Mouse (Mus musculus): ENCODE measurements at regions not wholly inside any gene's neighbourhood (a gene's known extent, or its start where the extent isn't known, plus 50 kb on each side); places are given as distances from the start of the nearest gene placed in this dataset.

DNA sequence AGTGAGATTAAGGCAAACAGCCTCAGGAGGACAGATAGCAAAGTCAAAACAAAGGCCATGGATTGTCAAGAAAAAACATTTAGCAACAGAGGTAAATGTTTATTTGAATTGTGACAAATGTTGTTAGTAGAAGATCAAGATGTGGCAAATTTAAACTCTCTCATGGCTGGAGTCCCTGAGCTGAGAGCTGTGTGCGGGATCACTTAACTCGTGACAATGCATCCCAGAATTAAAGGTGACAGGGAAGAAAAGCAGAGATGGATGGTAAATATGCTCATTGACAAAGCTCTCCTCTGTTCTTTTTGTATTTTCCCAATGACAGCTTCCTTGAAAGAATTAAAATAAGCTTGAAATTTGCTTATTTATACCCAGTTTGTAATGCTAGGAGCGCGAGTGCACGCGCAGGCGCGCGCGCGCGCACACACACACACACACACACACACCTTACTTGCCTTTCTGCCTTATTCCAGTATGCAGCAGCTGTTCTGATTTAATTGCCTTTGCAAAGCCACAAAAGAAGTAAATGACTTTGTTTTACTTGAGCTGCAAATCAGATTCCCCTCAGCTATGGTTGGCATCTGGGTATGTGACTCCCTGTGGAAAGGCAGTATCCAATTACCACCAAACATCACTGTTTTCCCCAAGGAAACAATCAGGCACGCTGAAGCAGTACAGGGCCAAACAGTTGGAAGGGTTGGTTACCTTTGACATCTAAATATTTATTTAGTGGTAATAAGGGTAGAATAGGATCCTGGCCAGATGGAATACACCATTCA lies 509.5 kb upstream of the Cblb start:
- Histone ChIP-seq H3K4me2 (replicated peaks; ENCODE audit: low read depth, low read length, severe bottlenecking) (no peak overlapping the region), H3K4me1 (ENCODE audit: control insufficient read depth, insufficient read depth, low read length) (no peaks in the 10 kb centered on the region), H3K4me3 (replicated peaks; ENCODE audit: low read length) (no peak overlapping the region), H3K27me3 (ENCODE audit: control insufficient read depth, insufficient read depth, low read length) (no peaks in the 10 kb centered on the region), H3K9me3 (ENCODE audit: control insufficient read depth, low read length) (no peaks in the 10 kb centered on the region), H3K27ac (replicated peaks; ENCODE audit: low read depth, low read length) (no peak overlapping the region), H3K36me3 (ENCODE audit: control insufficient read depth, insufficient read depth, low read length) (no peaks in the 10 kb centered on the region), H3K9ac (ENCODE audit: low read depth, low read length, severe bottlenecking) (no peak overlapping the region)
- no peak for TF ChIP-seq POLR2A (IDR thresholded peaks at IDR 0.05; ENCODE audit: borderline replicate concordance, extremely low read depth, insufficient read depth, insufficient read length)
- DNase-seq (ENCODE audit: low spot score), result peak; percentile 3
- WGBS, result 73% methylated on average over 13 of the region's 13 CpGs
- no peak for ATAC-seq (ENCODE audit: low FRiP score, low read depth)

DNA sequence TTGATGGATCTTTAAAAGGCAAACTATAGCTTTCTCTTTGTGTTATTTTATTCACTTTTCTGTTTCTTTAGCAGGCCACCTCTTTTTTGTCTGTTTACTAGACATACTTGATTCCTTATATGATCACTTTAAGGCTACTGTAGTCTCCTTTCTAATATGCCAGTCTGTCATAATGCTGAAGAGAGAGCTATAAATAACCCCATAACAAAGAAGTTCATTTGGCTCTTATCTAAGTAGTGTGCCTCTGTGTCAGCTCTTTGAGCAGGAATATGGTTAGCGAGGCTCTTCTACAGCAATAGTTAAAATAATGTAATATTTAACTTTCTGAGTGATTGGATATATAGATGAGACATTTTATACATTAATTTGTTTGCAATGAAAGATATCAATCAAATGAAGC lies 507.0 kb upstream of the Cblb start:
- WGBS, result 85% methylated on average over 1 of the region's 1 CpGs

DNA sequence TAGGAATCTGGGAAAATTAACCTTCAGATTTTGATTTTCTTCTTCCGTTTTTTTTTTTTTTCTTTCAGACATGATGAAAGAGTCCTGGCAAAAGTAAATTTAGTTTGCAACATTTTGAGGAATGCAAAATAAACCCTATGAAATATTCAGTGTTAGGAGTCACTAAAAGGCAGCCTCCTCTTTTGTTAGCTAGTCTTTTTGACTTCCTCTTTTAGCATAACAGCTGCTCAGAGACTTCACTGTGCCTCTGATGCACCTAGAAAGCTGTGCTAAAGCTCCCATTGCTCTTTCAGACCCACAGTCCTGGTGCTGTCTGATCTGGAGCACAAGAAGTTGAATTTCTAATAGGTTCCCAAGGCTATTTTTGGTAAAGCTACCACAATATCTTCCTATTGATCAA lies 498.5 kb upstream of the Cblb start:
- TF ChIP-seq POLR2A (IDR thresholded peaks at IDR 0.05; ENCODE audit: borderline replicate concordance, extremely low read depth, insufficient read depth, insufficient read length), result no peak
- H3K9ac ChIP-seq (ENCODE audit: low read depth, low read length, severe bottlenecking), result no peak overlapping the region
- DNase-seq (ENCODE audit: low spot score), result no peak
- H3K4me3 ChIP-seq (replicated peaks; ENCODE audit: low read length), result no peak overlapping the region
- no peaks in the 10 kb centered on the region for H3K27me3 ChIP-seq (ENCODE audit: control insufficient read depth, insufficient read depth, low read length)
- ATAC-seq (ENCODE audit: low FRiP score, low read depth), result no peak
- WGBS, result 78% methylated on average over 1 of the region's 1 CpGs
- H3K4me1 ChIP-seq (ENCODE audit: control insufficient read depth, insufficient read depth, low read length), result no peaks in the 10 kb centered on the region
- H3K36me3 ChIP-seq (ENCODE audit: control insufficient read depth, insufficient read depth, low read length), result no peaks in the 10 kb centered on the region
- no peaks in the 10 kb centered on the region for H3K9me3 ChIP-seq (ENCODE audit: control insufficient read depth, low read length)
- H3K27ac ChIP-seq (replicated peaks; ENCODE audit: low read depth, low read length), result no peak overlapping the region
- no peak overlapping the region for H3K4me2 ChIP-seq (replicated peaks; ENCODE audit: low read depth, low read length, severe bottlenecking)

More for the DNA sequence above, 507.0 kb upstream of the Cblb start:
- DNase-seq (ENCODE audit: low spot score), result no peak
- Histone ChIP-seq H3K9me3 (ENCODE audit: control insufficient read depth, low read length) (no peaks in the 10 kb centered on the region), H3K4me3 (replicated peaks; ENCODE audit: low read length) (no peak overlapping the region), H3K27me3 (ENCODE audit: control insufficient read depth, insufficient read depth, low read length) (no peaks in the 10 kb centered on the region), H3K36me3 (ENCODE audit: control insufficient read depth, insufficient read depth, low read length) (no peaks in the 10 kb centered on the region), H3K4me1 (ENCODE audit: control insufficient read depth, insufficient read depth, low read length) (no peaks in the 10 kb centered on the region), H3K9ac (ENCODE audit: low read depth, low read length, severe bottlenecking) (no peak overlapping the region), H3K4me2 (replicated peaks; ENCODE audit: low read depth, low read length, severe bottlenecking) (no peak overlapping the region), H3K27ac (replicated peaks; ENCODE audit: low read depth, low read length) (no peak overlapping the region)
- no peak for ATAC-seq (ENCODE audit: low FRiP score, low read depth)
- no peak for TF ChIP-seq POLR2A (IDR thresholded peaks at IDR 0.05; ENCODE audit: borderline replicate concordance, extremely low read depth, insufficient read depth, insufficient read length)

DNA sequence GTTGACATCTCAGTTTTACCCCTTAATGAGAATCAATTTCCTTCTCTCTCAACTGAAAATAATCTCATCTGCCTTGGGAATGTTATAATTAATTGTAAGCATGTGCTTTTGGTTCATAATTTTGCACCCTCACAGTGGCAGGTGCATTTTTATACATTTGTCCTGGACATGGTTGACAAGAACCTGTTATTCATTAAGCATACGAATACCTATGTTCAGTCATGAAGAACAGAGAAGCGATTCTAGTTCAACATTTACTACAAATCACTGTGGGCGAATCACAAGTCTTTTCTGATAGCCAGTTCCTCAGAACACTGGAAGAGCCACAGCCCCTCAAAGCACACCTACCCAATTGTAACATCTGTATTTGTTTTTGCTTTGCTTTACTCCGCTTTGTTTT lies 487.3 kb upstream of the Cblb start:
- WGBS, result 68% methylated on average over 4 of the region's 4 CpGs
- no peak for TF ChIP-seq POLR2A (IDR thresholded peaks at IDR 0.05; ENCODE audit: borderline replicate concordance, extremely low read depth, insufficient read depth, insufficient read length)
- Histone ChIP-seq H3K27me3 (ENCODE audit: control insufficient read depth, insufficient read depth, low read length) (no peaks in the 10 kb centered on the region), H3K27ac (replicated peaks; ENCODE audit: low read depth, low read length) (no peak overlapping the region), H3K9ac (ENCODE audit: low read depth, low read length, severe bottlenecking) (no peak overlapping the region), H3K4me2 (replicated peaks; ENCODE audit: low read depth, low read length, severe bottlenecking) (no peak overlapping the region), H3K4me3 (replicated peaks; ENCODE audit: low read length) (no peak overlapping the region), H3K36me3 (ENCODE audit: control insufficient read depth, insufficient read depth, low read length) (no peaks in the 10 kb centered on the region), H3K4me1 (ENCODE audit: control insufficient read depth, insufficient read depth, low read length) (no peaks in the 10 kb centered on the region), H3K9me3 (ENCODE audit: control insufficient read depth, low read length) (no peaks in the 10 kb centered on the region)
- ATAC-seq (ENCODE audit: low FRiP score, low read depth) (no peak), DNase-seq (ENCODE audit: low spot score) (no peak)

DNA sequence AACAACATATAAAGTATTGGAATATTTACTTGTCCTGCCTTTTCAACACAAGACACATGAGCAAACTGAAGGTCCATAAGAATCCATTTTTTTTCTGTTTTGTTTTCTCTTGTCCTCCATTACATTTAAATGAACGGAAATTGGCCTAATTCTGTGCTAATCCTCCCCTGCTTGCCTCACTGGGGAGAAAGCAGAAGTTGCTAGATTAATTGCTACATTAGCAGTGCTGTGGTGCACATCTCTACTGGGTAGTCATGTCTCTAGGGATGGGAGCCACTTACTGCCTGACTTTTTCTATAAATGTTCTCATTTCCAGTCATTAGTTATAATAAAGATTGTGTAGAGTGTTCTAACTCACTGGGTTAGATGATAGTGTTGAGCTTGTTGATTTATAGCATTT lies 484.0 kb upstream of the Cblb start:
- H3K27me3 ChIP-seq (ENCODE audit: control insufficient read depth, insufficient read depth, low read length), result no peaks in the 10 kb centered on the region
- WGBS, result 69% methylated on average over 1 of the region's 1 CpGs
- no peak overlapping the region for H3K9ac ChIP-seq (ENCODE audit: low read depth, low read length, severe bottlenecking)
- no peaks in the 10 kb centered on the region for H3K4me1 ChIP-seq (ENCODE audit: control insufficient read depth, insufficient read depth, low read length)
- H3K36me3 ChIP-seq (ENCODE audit: control insufficient read depth, insufficient read depth, low read length), result no peaks in the 10 kb centered on the region
- TF ChIP-seq POLR2A (IDR thresholded peaks at IDR 0.05; ENCODE audit: borderline replicate concordance, extremely low read depth, insufficient read depth, insufficient read length), result no peak
- no peak for DNase-seq (ENCODE audit: low spot score)
- H3K4me3 ChIP-seq (replicated peaks; ENCODE audit: low read length), result no peak overlapping the region
- H3K9me3 ChIP-seq (ENCODE audit: control insufficient read depth, low read length), result no peaks in the 10 kb centered on the region
- no peak for ATAC-seq (ENCODE audit: low FRiP score, low read depth)
- H3K27ac ChIP-seq (replicated peaks; ENCODE audit: low read depth, low read length), result no peak overlapping the region
- no peak overlapping the region for H3K4me2 ChIP-seq (replicated peaks; ENCODE audit: low read depth, low read length, severe bottlenecking)
